Mouse (Mus musculus): ENCODE measurements around the gene Tanc2. TPM values are rescaled to one million over a fixed set of nuclear protein-coding genes. Genes with fewer than 3 reads are reported as not detected.

Tanc2 gene
- total and polyA plus RNA-seq, 2 experiments from 2014 or later, result 5.2 to 25.0 TPM

GRCm38 (mm10) chr11:105582020-105582419, 7.8 kb upstream of the Tanc2 start:
- Histone ChIP-seq H3K4me3 (ENCODE audit: low read depth, low read length) (no peak overlapping the region), H3K36me3 (replicated peaks; ENCODE audit: control insufficient read depth, insufficient read depth, low read length) (no peaks in the 10 kb centered on the region), H3K27ac (ENCODE audit: low read depth) (no peak overlapping the region), H3K27me3 (ENCODE audit: control insufficient read depth, insufficient read depth, low read length) (no peaks in the 10 kb centered on the region), H3K9me3 (replicated peaks; ENCODE audit: control insufficient read depth, low read length) (peaks cover 16% of the 10 kb centered on the region), H3K4me2 (ENCODE audit: low read depth, low read length) (no peak overlapping the region), H3K9ac (replicated peaks; ENCODE audit: low read depth, low read length) (no peak overlapping the region), H3K4me1 (ENCODE audit: control insufficient read depth, insufficient read depth) (no peaks in the 10 kb centered on the region)
- DNase-seq (ENCODE audit: low spot score) (no peak), ATAC-seq (ENCODE audit: insufficient read depth, low read depth) (no peak)
- 95% methylated on average over 3 of the region's 3 CpGs for WGBS
- TF ChIP-seq EP300 (IDR thresholded peaks at IDR 0.05; ENCODE audit: low read depth), result no peak
- no peak for TF ChIP-seq CTCF (IDR thresholded peaks at IDR 0.05; ENCODE audit: low read depth)

GRCm38 (mm10) chr11:105589231-105589876, 432 bp upstream of the Tanc2 start:
- Histone ChIP-seq H3K9ac (replicated peaks; ENCODE audit: low read depth, low read length) (peak overlapping the region; percentile 95), H3K9me3 (replicated peaks; ENCODE audit: control insufficient read depth, low read length) (peaks cover 3% of the 10 kb centered on the region; the same call in 1 of the 2 replicates), H3K4me3 (ENCODE audit: low read depth, low read length) (peak overlapping the region; percentile 96), H3K27ac (ENCODE audit: low read depth) (peak overlapping the region; percentile 92), H3K36me3 (replicated peaks; ENCODE audit: control insufficient read depth, insufficient read depth, low read length) (no peaks in the 10 kb centered on the region), H3K27me3 (ENCODE audit: control insufficient read depth, insufficient read depth, low read length) (no peaks in the 10 kb centered on the region), H3K4me2 (ENCODE audit: low read depth, low read length) (peak overlapping the region; percentile 96), H3K4me1 (ENCODE audit: control insufficient read depth, insufficient read depth) (peaks cover 11% of the 10 kb centered on the region; the same call in 1 of the 2 replicates)
- TF ChIP-seq EP300 (IDR thresholded peaks at IDR 0.05; ENCODE audit: low read depth) (no peak), CTCF (IDR thresholded peaks at IDR 0.05; ENCODE audit: low read depth) (no peak)
- WGBS, result under 1% methylated on average over 32 of the region's 70 CpGs
- DNase-seq (ENCODE audit: low spot score) (peak; percentile 88), ATAC-seq (ENCODE audit: insufficient read depth, low read depth) (peak; percentile 92)

- TF ChIP-seq CTCF (IDR thresholded peaks at IDR 0.05; ENCODE audit: low read depth) (peak; percentile 99), EP300 (IDR thresholded peaks at IDR 0.05; ENCODE audit: low read depth) (no peak)
- no peak overlapping the region for H3K27ac ChIP-seq (ENCODE audit: low read depth)
- peak; percentile 91 for DNase-seq (ENCODE audit: low spot score)
- H3K36me3 ChIP-seq (replicated peaks; ENCODE audit: control insufficient read depth, insufficient read depth, low read length), result no peaks in the 10 kb centered on the region
- H3K4me1 ChIP-seq (ENCODE audit: control insufficient read depth, insufficient read depth), result peaks cover 11% of the 10 kb centered on the region; the same call in 1 of the 2 replicates
- no peak overlapping the region for H3K9ac ChIP-seq (replicated peaks; ENCODE audit: low read depth, low read length)
- 7% methylated on average over 1 of the region's 1 CpGs for WGBS
- no peaks in the 10 kb centered on the region for H3K9me3 ChIP-seq (replicated peaks; ENCODE audit: control insufficient read depth, low read length)
- no peak overlapping the region for H3K4me2 ChIP-seq (ENCODE audit: low read depth, low read length)
- no peak overlapping the region for H3K4me3 ChIP-seq (ENCODE audit: low read depth, low read length)
- H3K27me3 ChIP-seq (ENCODE audit: control insufficient read depth, insufficient read depth, low read length), result no peaks in the 10 kb centered on the region
- no peak for ATAC-seq (ENCODE audit: insufficient read depth, low read depth)
Observed at GRCm38 (mm10) chr11:105591905-105592304, 2.1 kb downstream of the Tanc2 start.

- Histone ChIP-seq H3K9ac (replicated peaks; ENCODE audit: low read depth, low read length) (no peak overlapping the region), H3K36me3 (replicated peaks; ENCODE audit: control insufficient read depth, insufficient read depth, low read length) (no peaks in the 10 kb centered on the region), H3K27ac (ENCODE audit: low read depth) (no peak overlapping the region), H3K27me3 (ENCODE audit: control insufficient read depth, insufficient read depth, low read length) (no peaks in the 10 kb centered on the region), H3K4me3 (ENCODE audit: low read depth, low read length) (no peak overlapping the region), H3K4me2 (ENCODE audit: low read depth, low read length) (no peak overlapping the region), H3K4me1 (ENCODE audit: control insufficient read depth, insufficient read depth) (no peaks in the 10 kb centered on the region), H3K9me3 (replicated peaks; ENCODE audit: control insufficient read depth, low read length) (no peaks in the 10 kb centered on the region)
- DNase-seq (ENCODE audit: low spot score), result no peak
- TF ChIP-seq EP300 (IDR thresholded peaks at IDR 0.05; ENCODE audit: low read depth), result no peak
- TF ChIP-seq CTCF (IDR thresholded peaks at IDR 0.05; ENCODE audit: low read depth), result no peak
- ATAC-seq (ENCODE audit: insufficient read depth, low read depth), result no peak
Observed at GRCm38 (mm10) chr11:105602177-105602576, 12.4 kb downstream of the Tanc2 start.

- ATAC-seq (ENCODE audit: insufficient read depth, low read depth), result no peak
- H3K27me3 ChIP-seq (ENCODE audit: control insufficient read depth, insufficient read depth, low read length), result no peaks in the 10 kb centered on the region
- H3K4me3 ChIP-seq (ENCODE audit: low read depth, low read length), result no peak overlapping the region
- H3K36me3 ChIP-seq (replicated peaks; ENCODE audit: control insufficient read depth, insufficient read depth, low read length), result no peaks in the 10 kb centered on the region
- TF ChIP-seq EP300 (IDR thresholded peaks at IDR 0.05; ENCODE audit: low read depth), result no peak
- TF ChIP-seq CTCF (IDR thresholded peaks at IDR 0.05; ENCODE audit: low read depth), result no peak
- no peak overlapping the region for H3K4me2 ChIP-seq (ENCODE audit: low read depth, low read length)
- no peak for DNase-seq (ENCODE audit: low spot score)
- H3K4me1 ChIP-seq (ENCODE audit: control insufficient read depth, insufficient read depth), result peaks cover 6% of the 10 kb centered on the region
- no peaks in the 10 kb centered on the region for H3K9me3 ChIP-seq (replicated peaks; ENCODE audit: control insufficient read depth, low read length)
- no peak overlapping the region for H3K9ac ChIP-seq (replicated peaks; ENCODE audit: low read depth, low read length)
- WGBS, result 93% methylated on average over 1 of the region's 1 CpGs
- H3K27ac ChIP-seq (ENCODE audit: low read depth), result no peak overlapping the region
Observed at GRCm38 (mm10) chr11:105626201-105626600, 36.4 kb downstream of the Tanc2 start.

- TF ChIP-seq EP300 (IDR thresholded peaks at IDR 0.05; ENCODE audit: low read depth) (no peak), CTCF (IDR thresholded peaks at IDR 0.05; ENCODE audit: low read depth) (no peak)
- ATAC-seq (ENCODE audit: insufficient read depth, low read depth) (no peak), DNase-seq (ENCODE audit: low spot score) (no peak)
Observed at GRCm38 (mm10) chr11:105643995-105644394, 54.2 kb downstream of the Tanc2 start.

More at GRCm38 (mm10) chr11:105643995-105644394, 54.2 kb downstream of the Tanc2 start:
- Histone ChIP-seq H3K4me2 (ENCODE audit: low read depth, low read length) (no peak overlapping the region), H3K36me3 (replicated peaks; ENCODE audit: control insufficient read depth, insufficient read depth, low read length) (no peaks in the 10 kb centered on the region), H3K27me3 (ENCODE audit: control insufficient read depth, insufficient read depth, low read length) (no peaks in the 10 kb centered on the region), H3K27ac (ENCODE audit: low read depth) (no peak overlapping the region), H3K9ac (replicated peaks; ENCODE audit: low read depth, low read length) (no peak overlapping the region), H3K4me1 (ENCODE audit: control insufficient read depth, insufficient read depth) (no peaks in the 10 kb centered on the region), H3K9me3 (replicated peaks; ENCODE audit: control insufficient read depth, low read length) (no peaks in the 10 kb centered on the region), H3K4me3 (ENCODE audit: low read depth, low read length) (no peak overlapping the region)

Measured in heart, postnatal 0 days (tissue).